Mouse (Mus musculus) forebrain, embryonic 14.5 days (tissue): ENCODE results near the gene Zmynd15. TPM values are rescaled to one million over a fixed set of nuclear protein-coding genes. Genes with fewer than 3 reads are reported as not detected.

Experiments
- ATAC-seq: fragments of 200-750 bp; cut with Nextera tagmentation; 2 replicates; pipeline ENCODE4 v1.8.0; 2017; ENCODE audit warnings: mild to moderate bottlenecking, moderate library complexity
- DNase-seq: peaks from one replicate; pipeline ENCODE4 v3.0.0-alpha.2; 2015; ENCODE audit warnings: low spot score
- H3K27ac ChIP-seq: fragments of 300-500 bp; sonication (generic); 2 replicates; pipeline ENCODE4 v1.5.1; 2014; ENCODE audit warnings: low read depth, mild to moderate bottlenecking, control low read depth, low read length, moderate library complexity
- H3K27me3 ChIP-seq: fragments of 300-500 bp; sonication (generic); replicated peaks from 2 replicates; pipeline ENCODE4 v1.6.1; 2014; ENCODE audit warnings: low read length, control low read depth, mixed read lengths; ENCODE audit not compliant: control insufficient read depth, insufficient read depth
- H3K36me3 ChIP-seq: fragments of 300-500 bp; sonication (generic); 2 replicates; pipeline ENCODE4 v1.6.1; 2014; ENCODE audit warnings: low read length, control low read depth; ENCODE audit not compliant: control insufficient read depth, insufficient read depth
- H3K4me1 ChIP-seq: fragments of 300-500 bp; sonication (generic); 2 replicates; pipeline ENCODE4 v1.6.1; 2014; ENCODE audit warnings: antibody characterized with exemption, low read length, control low read depth; ENCODE audit not compliant: control insufficient read depth, insufficient read depth
- H3K4me2 ChIP-seq: fragments of 300-500 bp; sonication (generic); 2 replicates; pipeline ENCODE4 v1.6.1; 2014; ENCODE audit warnings: mild to moderate bottlenecking, control low read depth, low read length
- H3K4me3 ChIP-seq: fragments of 300-500 bp; sonication (generic); 2 replicates; pipeline ENCODE4 v1.5.1; 2014; ENCODE audit warnings: low read depth, low read length, control low read depth
- H3K9ac ChIP-seq: fragments of 300-500 bp; sonication (generic); 2 replicates; pipeline ENCODE4 v1.6.1; 2014; ENCODE audit warnings: mild to moderate bottlenecking, low read length, control low read depth, moderate library complexity
- H3K9me3 ChIP-seq: fragments of 300-500 bp; sonication (generic); replicated peaks from 2 replicates; pipeline ENCODE4 v1.6.1; 2016; ENCODE audit warnings: low read length, control low read depth, mixed read lengths; ENCODE audit not compliant: control insufficient read depth
- WGBS: fragments of 180-500 bp; shearing (Covaris S2); extraction: QIAGEN DNeasy Blood & Tissue Kit; methylation state at CpG from one replicate; pipeline ENCODE4 v1.1.7; 2014; 5-methylcytosine and 5-hydroxymethylcytosine counted together
- polyA plus RNA-seq: library from polyadenylated mRNA; unstranded; fragments of >200 nt; fragmentation: Nextera tagmentation; extraction: Ambion mirVana; gene quantifications from 2 replicates; pipeline ENCODE4 v1.2.1, GENCODE M21; 2014

The Zmynd15 gene
- polyA plus RNA-seq, 1 experiment from 2014 or later = 0.19 TPM

GRCm38 (mm10) chr11:70453261-70454044 is 5.8 kb upstream of the Zmynd15 start:
- H3K36me3 ChIP-seq = peaks cover 4% of the 10 kb centered on the region; the same call in 1 of the 2 replicates
- ATAC-seq = no peak
- H3K4me3 ChIP-seq = no peak overlapping the region
- WGBS = 89% methylated on average over 9 of the region's 9 CpGs
- H3K9ac ChIP-seq = no peak overlapping the region
- peaks cover 9% of the 10 kb centered on the region; the same call in 1 of the 2 replicates for H3K4me1 ChIP-seq
- no peaks in the 10 kb centered on the region for H3K9me3 ChIP-seq
- no peak overlapping the region for H3K27ac ChIP-seq
- H3K27me3 ChIP-seq = peaks cover under 1% of the 10 kb centered on the region; the same call in 1 of the 2 replicates
- H3K4me2 ChIP-seq = peak overlapping the region; percentile 57; the same call in 1 of the 2 replicates
- DNase-seq = no peak

DNA sequence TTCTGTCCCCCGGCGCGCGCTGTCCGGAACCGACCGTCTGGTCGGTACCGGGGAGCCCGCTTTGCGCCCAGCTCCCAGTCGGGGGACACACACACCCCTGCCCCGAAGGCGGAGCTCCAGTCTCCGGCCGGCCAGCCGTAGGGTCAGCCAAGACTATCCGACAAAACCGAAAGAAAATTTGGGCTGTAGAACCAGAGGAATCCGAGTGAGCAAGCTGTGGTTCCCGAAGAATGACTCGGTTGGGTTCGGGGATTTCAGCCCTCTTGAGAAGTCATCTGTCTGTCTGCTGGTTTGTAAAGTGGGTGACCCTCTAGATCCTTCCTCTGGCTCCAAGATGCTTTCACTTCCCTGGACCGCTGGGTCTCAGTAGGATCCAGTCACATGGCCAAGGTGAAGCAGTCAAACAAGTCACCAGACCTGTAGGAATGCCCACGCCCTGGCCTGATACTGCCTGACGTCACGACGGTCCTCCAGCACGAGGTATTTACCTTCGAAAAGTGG is 418 bp downstream of the Zmynd15 start, which contains the start of gene Cxcl16:
TSS of gene Cxcl16 (minus strand) at position 384 of the 501 bp plus-strand sequence.
- Histone ChIP-seq H3K4me3 (peak within 1 kb of the TSS; percentile 36), H3K36me3 (no peaks in the 10 kb centered on the region), H3K27ac (no peak within 1 kb of the TSS), H3K4me2 (peak within 1 kb of the TSS; percentile 68), H3K4me1 (peaks cover 7% of the 10 kb centered on the region; the same call in 1 of the 2 replicates), H3K9ac (peak within 1 kb of the TSS; percentile 63), H3K9me3 (no peaks in the 10 kb centered on the region), H3K27me3 (peaks cover 31% of the 10 kb centered on the region)
- DNase-seq (no peak), ATAC-seq (no peak)
- WGBS = 4% methylated on average over 30 of the region's 30 CpGs

DNA sequence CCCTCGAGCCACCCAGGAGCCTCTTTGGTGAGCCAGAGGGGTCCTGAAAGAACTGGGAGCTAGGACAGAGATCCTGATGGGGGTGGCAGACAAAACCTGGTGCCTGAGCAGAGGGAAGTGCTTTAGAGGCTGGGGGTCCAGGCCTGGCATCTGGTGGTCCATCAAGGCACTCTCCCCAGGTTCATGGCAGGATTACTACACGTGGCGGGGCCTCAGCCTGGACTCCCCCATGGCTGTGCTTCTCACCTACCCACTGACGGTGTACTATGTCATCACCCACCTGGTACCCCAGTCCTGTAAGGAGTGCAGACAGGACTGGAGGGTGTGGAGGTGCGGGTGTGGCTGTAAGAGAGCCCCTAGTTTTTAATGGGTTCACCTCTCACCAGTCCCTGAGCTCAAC is 4.7 kb downstream of the Zmynd15 start:
- Histone ChIP-seq H3K4me1 (peaks cover 15% of the 10 kb centered on the region), H3K9ac (no peak overlapping the region; the same call in 1 of the 2 replicates), H3K36me3 (no peaks in the 10 kb centered on the region), H3K4me3 (no peak overlapping the region), H3K27me3 (peaks cover 26% of the 10 kb centered on the region), H3K4me2 (no peak overlapping the region), H3K9me3 (no peaks in the 10 kb centered on the region), H3K27ac (no peak overlapping the region)
- no peak for DNase-seq
- ATAC-seq = no peak
- WGBS = 75% methylated on average over 5 of the region's 5 CpGs

DNA sequence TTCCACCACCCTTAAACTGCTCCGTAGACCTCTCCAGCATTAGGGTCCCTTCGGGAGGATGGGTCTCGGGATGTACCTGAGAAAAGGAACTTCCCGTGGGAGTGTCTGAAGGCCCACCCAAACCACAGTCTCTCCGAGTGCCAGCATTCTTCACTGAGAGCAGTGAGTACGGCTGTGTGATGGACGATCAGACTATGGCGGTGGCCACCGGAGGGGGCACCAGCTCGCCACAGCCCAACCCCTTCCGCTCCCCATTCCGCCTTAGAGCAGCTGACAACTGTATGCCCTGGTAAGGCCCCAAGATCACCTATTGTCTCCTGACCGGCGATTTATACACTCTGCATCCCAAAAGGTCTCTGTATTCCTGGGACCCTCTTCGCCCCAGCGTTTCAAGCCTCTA is 6.0 kb downstream of the Zmynd15 start:
- no peak for ATAC-seq
- Histone ChIP-seq H3K4me2 (peak overlapping the region; percentile 46), H3K4me3 (peak overlapping the region; percentile 9; the same call in 1 of the 2 replicates), H3K36me3 (no peaks in the 10 kb centered on the region), H3K27me3 (peaks cover 14% of the 10 kb centered on the region), H3K27ac (no peak overlapping the region), H3K9me3 (no peaks in the 10 kb centered on the region), H3K4me1 (peaks cover 10% of the 10 kb centered on the region), H3K9ac (peak overlapping the region; percentile 40)
- 24% methylated on average over 16 of the region's 16 CpGs for WGBS
- no peak for DNase-seq

GRCm38 (mm10) chr11:70465824-70466223 is 6.6 kb downstream of the Zmynd15 start:
- ATAC-seq = peak; percentile 23; the same call in 1 of the 2 replicates
- H3K27me3 ChIP-seq = peaks cover 8% of the 10 kb centered on the region
- 10% methylated on average over 23 of the region's 23 CpGs for WGBS
- H3K4me1 ChIP-seq = peaks cover 10% of the 10 kb centered on the region
- H3K4me2 ChIP-seq = peak overlapping the region; percentile 46
- H3K9ac ChIP-seq = peak overlapping the region; percentile 40
- no peak overlapping the region for H3K27ac ChIP-seq
- no peaks in the 10 kb centered on the region for H3K9me3 ChIP-seq
- peak overlapping the region; percentile 9 for H3K4me3 ChIP-seq
- no peaks in the 10 kb centered on the region for H3K36me3 ChIP-seq
- peak; percentile 58 for DNase-seq

GRCm38 (mm10) chr11:70467902-70468619 is 8.8 kb downstream of the Zmynd15 start:
- Histone ChIP-seq H3K4me3 (no peak overlapping the region), H3K9ac (no peak overlapping the region), H3K27me3 (0 out of 2 replicates have a peak, but pooled peaks cover 3% of the 10 kb centered on the region), H3K4me2 (no peak overlapping the region), H3K27ac (no peak overlapping the region), H3K4me1 (peaks cover 10% of the 10 kb centered on the region), H3K9me3 (no peaks in the 10 kb centered on the region), H3K36me3 (no peaks in the 10 kb centered on the region)
- no peak for ATAC-seq
- 90% methylated on average over 5 of the region's 5 CpGs for WGBS
- no peak for DNase-seq

GRCm38 (mm10) chr11:70469764-70470163 is 10.5 kb downstream of the Zmynd15 start:
- Histone ChIP-seq H3K27me3 (no peaks in the 10 kb centered on the region), H3K9ac (no peak overlapping the region), H3K4me3 (no peak overlapping the region), H3K9me3 (no peaks in the 10 kb centered on the region), H3K4me2 (no peak overlapping the region), H3K4me1 (peaks cover 10% of the 10 kb centered on the region), H3K36me3 (no peaks in the 10 kb centered on the region), H3K27ac (no peak overlapping the region)
- ATAC-seq (no peak), DNase-seq (no peak)
- WGBS = 85% methylated on average over 3 of the region's 3 CpGs

DNA sequence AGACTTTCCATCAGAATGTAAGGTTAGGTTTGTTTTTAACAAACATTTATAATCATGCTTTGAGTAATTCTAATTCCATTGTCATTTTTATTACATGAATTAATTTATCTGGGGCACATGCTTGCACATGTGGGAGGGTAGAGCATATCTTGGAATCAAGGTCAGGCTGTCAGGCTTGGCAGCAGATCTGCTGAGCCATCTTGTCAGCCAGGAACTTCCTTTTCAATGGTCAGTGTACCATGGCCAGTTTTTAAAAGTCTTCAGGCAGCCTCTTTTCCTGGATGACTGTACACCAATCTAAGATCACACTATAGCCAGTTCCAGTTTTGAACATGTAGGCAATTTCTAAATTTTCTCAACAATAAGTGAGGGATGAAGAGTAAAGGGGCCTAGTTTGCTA is 13.5 kb downstream of the Zmynd15 start:
- no peak for ATAC-seq
- H3K9ac ChIP-seq = no peak overlapping the region
- no peak overlapping the region for H3K4me3 ChIP-seq
- no peak overlapping the region for H3K4me2 ChIP-seq
- no peak overlapping the region for H3K27ac ChIP-seq
- H3K9me3 ChIP-seq = no peaks in the 10 kb centered on the region
- no peak for DNase-seq
- H3K4me1 ChIP-seq = no peaks in the 10 kb centered on the region
- no peaks in the 10 kb centered on the region for H3K36me3 ChIP-seq
- no peaks in the 10 kb centered on the region for H3K27me3 ChIP-seq
